Mouse (Mus musculus) urinary bladder, postnatal 14 days (tissue): ENCODE measurements around the gene Rbl2.
A peak's percentile ranks its signal among the peaks of the same experiment; 100 is the strongest.

ENCODE experiments used
- DNase-seq: peaks from one replicate; pipeline ENCODE4 v3.0.0; 2021; ENCODE audit warnings: low spot score

Gene Rbl2

GRCm38 (mm10) chr8:91069834-91070233 is at the start of gene Rbl2:
TSS of gene Rbl2 (plus strand) at chr8:91070057.
- peak; percentile 94 for DNase-seq

GRCm38 (mm10) chr8:91034417-91034816 is 35.4 kb upstream of the Rbl2 start:
- no peak for DNase-seq

DNA sequence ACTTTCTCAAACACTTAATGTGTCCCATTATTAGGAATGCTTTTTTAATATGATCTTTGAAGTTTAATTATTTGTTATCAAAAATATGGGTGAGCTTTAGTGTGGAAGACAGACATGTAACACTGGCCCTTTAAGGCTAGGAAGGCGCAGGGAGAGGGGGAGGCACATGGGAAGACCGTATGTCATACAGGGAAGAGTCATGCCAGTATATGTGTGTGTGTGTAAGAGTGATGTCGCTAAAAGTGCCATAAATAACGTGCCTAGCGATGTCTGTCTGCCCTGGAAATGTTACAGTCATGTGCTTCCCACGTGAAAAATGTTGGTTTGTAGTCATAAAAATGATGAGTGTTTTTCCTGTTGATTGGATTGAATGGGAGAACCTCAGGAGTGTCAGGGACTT is 33.0 kb upstream of the Rbl2 start:
- DNase-seq: no peak

GRCm38 (mm10) chr8:91038637-91039036 is 31.2 kb upstream of the Rbl2 start:
- DNase-seq: no peak

- no peak for DNase-seq
Observed at GRCm38 (mm10) chr8:91046370-91046769, 23.5 kb upstream of the Rbl2 start.

DNA sequence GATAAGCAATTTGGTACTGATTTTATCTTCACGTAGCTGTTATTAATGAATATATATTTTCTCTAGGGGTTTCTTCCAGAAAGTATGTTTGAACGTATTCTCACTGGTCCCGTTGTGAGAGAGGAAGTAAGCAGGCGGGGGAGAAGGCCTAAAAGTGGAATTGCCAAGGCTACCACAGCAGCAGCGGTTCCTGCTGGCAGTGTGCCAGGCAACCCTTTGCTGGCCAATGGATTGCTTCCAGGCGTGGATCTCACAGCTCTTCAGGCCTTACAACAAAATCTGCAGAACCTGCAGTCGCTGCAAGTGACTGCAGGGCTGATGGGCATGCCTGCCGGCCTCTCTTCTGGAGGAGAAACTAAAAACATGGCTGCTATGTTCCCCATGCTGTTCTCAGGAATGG is 18.8 kb upstream of the Rbl2 start:
- DNase-seq: peak; percentile 58

DNA sequence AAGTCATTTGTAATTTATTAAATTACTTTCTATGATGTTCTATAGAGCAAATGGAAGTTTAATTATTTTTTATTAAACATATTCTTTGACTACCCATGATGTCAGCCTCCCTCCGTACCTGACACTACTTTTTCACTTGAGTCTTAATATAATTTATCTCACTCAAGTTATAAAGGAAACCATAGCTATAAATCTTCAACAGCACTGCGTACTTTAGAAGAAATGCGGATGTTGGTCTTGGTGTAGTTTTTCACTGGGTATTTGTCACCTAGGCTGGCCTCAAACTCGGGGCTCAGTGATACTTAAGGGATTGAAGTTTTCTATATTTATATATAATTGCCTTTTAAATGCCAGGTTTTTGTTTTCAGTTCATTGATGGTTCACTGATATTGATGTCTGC is 15.4 kb upstream of the Rbl2 start:
- no peak for DNase-seq

DNA sequence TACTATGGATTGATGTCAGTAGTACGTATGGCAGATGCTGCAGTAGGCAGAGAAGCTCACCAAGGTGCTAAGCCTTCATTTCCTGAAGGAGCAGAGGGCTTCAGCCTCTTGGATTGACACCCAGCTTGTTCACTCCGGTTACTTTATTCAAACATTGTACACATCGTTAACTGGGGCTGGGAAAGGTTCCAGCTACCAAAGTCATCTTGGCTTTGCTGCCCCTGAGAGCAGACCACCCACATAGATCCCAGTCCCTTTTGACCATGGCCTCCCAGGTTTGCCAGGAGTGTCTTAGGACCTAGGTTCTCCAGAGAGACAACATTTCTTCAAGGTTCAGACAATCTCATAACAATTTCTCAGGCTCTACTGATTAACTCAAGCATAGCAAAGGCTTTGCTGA is 13.0 kb upstream of the Rbl2 start:
- DNase-seq: no peak

DNA sequence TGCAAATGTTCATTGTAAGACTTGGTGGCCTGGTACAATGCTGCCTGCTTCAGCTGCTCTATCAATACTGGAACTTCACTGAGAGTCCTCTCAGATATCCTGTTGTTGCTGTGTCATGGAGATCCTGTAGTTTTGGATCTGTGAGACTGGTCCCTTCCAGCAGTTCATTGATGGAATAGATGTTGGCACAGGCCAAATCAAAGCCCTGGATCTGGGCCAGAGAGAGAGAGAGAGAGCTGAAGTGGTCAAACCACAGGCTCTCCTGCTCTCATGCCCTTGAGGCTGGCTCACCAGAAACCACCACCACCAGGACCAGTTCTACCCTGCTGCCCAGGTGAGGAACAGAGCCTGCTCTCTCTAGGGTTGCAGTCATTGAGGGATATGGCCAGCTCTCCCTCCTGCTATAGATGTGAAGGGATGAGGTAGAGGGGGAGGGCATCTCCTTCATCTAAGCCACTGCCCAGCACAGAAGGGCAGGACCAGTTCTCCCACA is 10.7 kb upstream of the Rbl2 start:
- DNase-seq: no peak

- no peak for DNase-seq
Observed at GRCm38 (mm10) chr8:91059884-91060510, 9.9 kb upstream of the Rbl2 start.

- DNase-seq: no peak
Observed at GRCm38 (mm10) chr8:91060555-91061471, 9.0 kb upstream of the Rbl2 start.

GRCm38 (mm10) chr8:91065179-91065578 is 4.7 kb upstream of the Rbl2 start:
- no peak for DNase-seq

DNA sequence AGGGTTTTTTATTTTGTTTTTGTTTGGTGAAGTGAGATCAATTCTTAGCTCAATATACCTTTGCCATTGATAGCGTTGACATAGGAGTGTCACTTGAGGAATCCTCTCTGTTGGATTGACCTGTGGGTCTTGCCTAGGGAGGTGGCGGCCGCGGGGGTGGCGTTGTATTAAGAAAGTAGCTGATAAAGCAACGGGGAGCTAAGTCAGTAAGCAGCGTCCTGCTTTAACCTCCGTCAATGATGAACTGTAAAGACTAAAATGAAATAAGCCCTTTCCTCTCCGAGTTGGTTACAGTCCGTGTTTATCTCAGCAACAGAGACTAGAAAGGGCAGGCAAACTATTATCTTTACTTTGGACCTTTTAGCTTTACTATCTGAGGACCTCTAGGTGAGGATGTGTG is 450 bp upstream of the Rbl2 start:
- no peak for DNase-seq

DNA sequence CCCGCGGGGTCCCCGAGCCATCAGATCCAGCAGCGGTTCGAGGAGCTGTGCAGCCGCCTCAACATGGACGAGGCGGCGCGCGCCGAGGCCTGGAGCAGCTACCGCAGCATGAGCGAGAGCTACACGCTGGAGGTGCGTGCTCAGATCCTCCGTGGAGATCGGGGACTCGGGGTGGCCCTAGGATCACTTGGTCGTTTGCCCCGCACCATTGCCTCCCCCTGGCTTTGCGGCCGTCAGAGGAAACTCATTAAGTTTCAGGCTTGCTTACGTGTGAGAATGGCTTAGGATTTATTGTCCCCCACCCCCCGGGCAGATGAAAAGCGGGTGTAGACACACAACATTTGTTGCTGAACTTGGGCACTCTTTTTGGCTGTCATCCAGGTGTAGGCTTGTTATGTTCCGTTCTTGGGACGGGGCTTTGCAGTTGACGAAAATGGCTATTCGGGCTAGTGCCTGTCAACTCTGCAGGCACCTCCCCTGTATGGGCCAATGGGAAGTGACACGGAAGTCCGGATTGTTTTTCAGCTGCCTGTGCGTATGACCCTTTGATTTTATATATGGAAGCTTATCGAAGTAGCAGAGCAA is 510 bp downstream of the Rbl2 start:
- DNase-seq: peak; percentile 81

GRCm38 (mm10) chr8:91077077-91077867 is 7.4 kb downstream of the Rbl2 start:
- DNase-seq: no peak

GRCm38 (mm10) chr8:91079678-91080077 is 9.8 kb downstream of the Rbl2 start:
- DNase-seq: no peak

GRCm38 (mm10) chr8:91081911-91082310 is 12.1 kb downstream of the Rbl2 start:
- peak; percentile 37 for DNase-seq

DNA sequence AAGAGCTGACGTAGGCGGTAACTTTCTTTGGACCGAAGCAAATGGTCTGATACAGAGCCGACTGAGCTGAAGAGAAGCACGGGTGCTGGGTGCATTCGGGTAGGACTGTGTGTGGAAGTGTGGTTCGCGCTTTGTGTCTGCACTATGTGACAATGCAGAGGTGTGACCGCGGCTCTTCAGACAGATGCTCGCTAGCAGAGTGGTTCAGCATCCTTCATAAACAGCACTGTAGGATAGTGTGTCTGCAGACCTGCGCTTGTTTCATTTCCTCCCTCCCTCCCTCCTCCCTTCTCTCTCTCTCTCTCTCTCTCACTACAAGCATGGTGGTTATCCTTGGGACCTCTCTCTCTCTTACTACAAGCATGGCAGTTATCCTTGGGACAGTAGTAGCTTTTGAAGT is 12.6 kb downstream of the Rbl2 start:
- no peak for DNase-seq

- DNase-seq: no peak
Observed at GRCm38 (mm10) chr8:91088452-91088851, 18.6 kb downstream of the Rbl2 start.

- no peak for DNase-seq
Observed at GRCm38 (mm10) chr8:91089601-91090000, 19.7 kb downstream of the Rbl2 start.

DNA sequence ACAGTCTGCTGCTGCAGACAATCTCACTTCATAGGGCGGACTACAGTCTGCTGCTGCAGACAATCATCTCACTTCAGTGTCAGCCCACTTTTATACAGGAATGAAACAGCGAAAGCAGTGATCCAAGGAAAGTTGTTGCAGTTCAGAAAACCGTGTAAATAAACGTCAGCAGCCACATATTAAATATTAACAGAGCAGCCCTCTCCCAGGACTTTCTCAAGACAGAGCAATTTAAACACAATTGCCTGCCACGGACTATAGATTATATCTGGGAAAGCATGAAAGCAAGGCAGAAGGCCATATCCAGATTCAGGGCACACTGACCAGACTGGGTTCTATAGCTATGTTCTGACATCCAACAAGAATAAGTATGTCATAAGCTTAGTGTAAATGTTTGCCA is 24.3 kb downstream of the Rbl2 start:
- DNase-seq: no peak

DNA sequence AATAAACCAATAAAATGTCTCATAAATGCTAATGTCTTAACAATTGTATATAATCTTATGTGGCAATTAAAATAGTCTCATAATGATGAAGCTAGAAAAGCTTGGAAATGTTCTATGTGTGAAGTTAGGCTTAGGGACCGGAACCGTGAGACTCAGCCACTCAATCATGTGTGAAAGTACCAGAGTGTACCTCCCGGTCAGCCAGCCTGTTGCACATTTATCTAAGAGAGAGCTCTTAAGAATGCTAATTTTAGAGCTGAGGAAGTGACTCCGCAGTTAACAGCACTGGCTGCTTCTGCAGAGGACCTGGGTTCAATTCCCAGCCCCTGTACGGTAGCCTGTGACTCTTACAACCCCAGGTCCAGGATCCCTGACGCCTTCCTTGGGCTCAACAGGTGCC is 28.2 kb downstream of the Rbl2 start:
- DNase-seq: no peak
